Mouse (Mus musculus) ES-Bruce4 (cell line): ENCODE data around the gene Crybb2.

Experiments used
- CTCF ChIP-seq: IDR thresholded peaks from one replicate; pipeline ENCODE4 v1.8.1; 2011; ENCODE audit warnings: low read depth, low read length
- EP300 ChIP-seq: IDR thresholded peaks from 2 replicates; pipeline ENCODE4 v1.6.1; 2011; ENCODE audit warnings: low read depth, low read length; ENCODE audit not compliant: insufficient read depth
- POLR2A ChIP-seq: IDR thresholded peaks from one replicate; pipeline ENCODE4 v1.8.1; 2011; ENCODE audit warnings: low read length; ENCODE audit not compliant: insufficient read depth

DNA sequence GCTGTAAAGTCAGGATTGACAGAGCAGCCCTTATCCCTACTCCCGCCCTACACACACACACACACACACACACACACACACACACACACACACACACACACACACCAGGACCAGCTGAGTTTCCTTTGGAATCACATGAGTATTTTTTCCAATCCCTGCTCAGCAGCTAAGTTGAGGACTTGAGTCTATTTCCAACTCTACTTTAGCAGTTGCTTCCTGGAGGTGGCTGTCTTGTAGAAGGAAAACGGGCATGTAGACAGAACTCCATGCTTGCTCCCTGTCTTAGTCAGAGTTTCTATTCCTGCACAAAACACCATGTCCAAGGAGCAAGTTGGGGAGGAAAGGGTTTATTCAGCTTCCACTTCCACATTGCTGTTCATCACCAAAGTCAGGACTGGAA lies 17.5 kb upstream of the Crybb2 start:
- no peak for TF ChIP-seq EP300
- TF ChIP-seq CTCF = no peak
- TF ChIP-seq POLR2A = no peak
